Mouse (Mus musculus) hindbrain, embryonic 14.5 days (tissue): ENCODE results near the gene Elavl2. TPM values are rescaled to one million over a fixed set of nuclear protein-coding genes. Genes with fewer than 3 reads are reported as not detected.

Experiments used
- ATAC-seq: fragments of 200-750 bp; cut with Nextera tagmentation; 2 replicates; pipeline ENCODE4 v1.8.0; 2017; ENCODE audit warnings: moderate number of reproducible peaks, mild to moderate bottlenecking, moderate TSS enrichment, moderate library complexity; ENCODE audit not compliant: low FRiP score
- DNase-seq: peaks from one replicate; pipeline ENCODE4 v3.0.0-alpha.2; 2015; ENCODE audit warnings: low spot score
- H3K27ac ChIP-seq: fragments of 300-500 bp; sonication (generic); 2 replicates; pipeline ENCODE4 v1.5.1; 2014; ENCODE audit warnings: mild to moderate bottlenecking, moderate library complexity
- H3K27me3 ChIP-seq: fragments of 300-500 bp; sonication (generic); 2 replicates; pipeline ENCODE4 v1.6.1; 2014; ENCODE audit warnings: mild to moderate bottlenecking, low read length, mixed read lengths; ENCODE audit not compliant: control insufficient read depth, insufficient read depth
- H3K36me3 ChIP-seq: fragments of 300-500 bp; sonication (generic); replicated peaks from 2 replicates; pipeline ENCODE4 v1.6.1; 2014; ENCODE audit not compliant: control insufficient read depth, insufficient read depth
- H3K4me1 ChIP-seq: fragments of 300-500 bp; sonication (generic); replicated peaks from 2 replicates; pipeline ENCODE4 v1.6.1; 2014; ENCODE audit warnings: antibody characterized with exemption, low read length, mixed read lengths; ENCODE audit not compliant: control insufficient read depth, insufficient read depth
- H3K4me2 ChIP-seq: fragments of 300-500 bp; sonication (generic); replicated peaks from 2 replicates; pipeline ENCODE4 v1.6.1; 2014; ENCODE audit warnings: mild to moderate bottlenecking, moderate library complexity
- H3K4me3 ChIP-seq: fragments of 300-500 bp; sonication (generic); replicated peaks from 2 replicates; pipeline ENCODE4 v1.5.1; 2014; ENCODE audit warnings: mild to moderate bottlenecking, low read length
- H3K9ac ChIP-seq: fragments of 300-500 bp; sonication (generic); 2 replicates; pipeline ENCODE4 v1.6.1; 2014
- H3K9me3 ChIP-seq: fragments of 300-500 bp; sonication (generic); 2 replicates; pipeline ENCODE4 v1.6.1; 2016; ENCODE audit warnings: low read length; ENCODE audit not compliant: control insufficient read depth
- WGBS: fragments of 180-500 bp; shearing (Covaris S2); extraction: QIAGEN DNeasy Blood & Tissue Kit; methylation state at CpG from one replicate; pipeline ENCODE4 v1.1.7; 2014; 5-methylcytosine and 5-hydroxymethylcytosine counted together
- polyA plus RNA-seq: library from polyadenylated mRNA; unstranded; fragments of >200 nt; fragmentation: Nextera tagmentation; extraction: Ambion mirVana; gene quantifications from 2 replicates; pipeline ENCODE4 v1.2.1, GENCODE M21; 2014

Gene Elavl2
- polyA plus RNA-seq, 1 experiment from 2014 or later, result 172 TPM

DNA sequence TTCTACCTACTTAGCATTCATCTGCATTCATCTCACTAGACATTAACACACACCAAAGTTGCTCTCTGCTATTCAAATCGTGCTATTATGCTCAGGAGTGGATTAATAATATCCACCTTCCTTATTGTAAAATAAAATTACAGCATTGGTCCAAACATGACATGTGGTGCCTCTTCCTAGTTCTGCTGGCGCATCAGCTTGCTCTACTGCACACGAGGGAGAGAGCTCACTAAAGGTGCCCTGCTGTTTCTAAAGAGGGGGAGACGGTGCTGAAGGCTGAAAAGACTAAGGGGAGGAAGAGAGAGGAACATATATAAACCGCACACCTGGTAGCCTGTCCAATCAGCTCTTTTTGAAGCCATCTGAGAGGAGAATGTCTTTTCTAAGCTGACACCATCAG is 38.1 kb downstream of the Elavl2 start:
- DNase-seq (no peak), ATAC-seq (no peak)
- H3K4me1 ChIP-seq, result peaks cover 18% of the 10 kb centered on the region; the same call in 1 of the 2 replicates
- WGBS, result 39% methylated on average over 5 of the region's 5 CpGs
- H3K36me3 ChIP-seq, result peaks cover 23% of the 10 kb centered on the region; the same call in 1 of the 2 replicates
- H3K9ac ChIP-seq, result no peak overlapping the region
- no peaks in the 10 kb centered on the region for H3K27me3 ChIP-seq
- H3K9me3 ChIP-seq, result no peaks in the 10 kb centered on the region
- no peak overlapping the region for H3K4me2 ChIP-seq
- no peak overlapping the region for H3K27ac ChIP-seq
- H3K4me3 ChIP-seq, result no peak overlapping the region

DNA sequence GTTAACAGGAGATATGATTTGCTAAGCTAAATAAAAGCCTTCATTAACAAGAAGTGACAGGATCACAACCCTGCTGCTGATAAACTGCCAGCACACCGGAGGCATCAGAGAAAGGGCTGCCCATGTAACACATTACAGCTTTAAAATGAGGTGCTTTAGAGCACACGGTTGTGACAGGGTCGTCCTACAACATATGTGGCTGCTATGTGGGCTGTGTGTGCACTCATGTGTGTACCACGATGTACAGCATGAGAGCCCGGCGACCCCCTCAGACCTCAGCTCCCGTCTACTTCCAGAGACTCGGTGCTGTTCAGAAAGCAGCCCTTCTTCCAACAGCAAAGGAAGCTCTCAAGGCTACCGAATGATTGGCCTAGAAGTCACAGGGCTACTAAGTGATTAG is 47.4 kb downstream of the Elavl2 start:
- peaks cover 15% of the 10 kb centered on the region; the same call in 1 of the 2 replicates for H3K36me3 ChIP-seq
- H3K9ac ChIP-seq, result no peak overlapping the region
- H3K4me3 ChIP-seq, result no peak overlapping the region
- H3K27ac ChIP-seq, result no peak overlapping the region
- DNase-seq, result no peak
- ATAC-seq, result no peak
- no peaks in the 10 kb centered on the region for H3K27me3 ChIP-seq
- 65% methylated on average over 9 of the region's 9 CpGs for WGBS
- no peaks in the 10 kb centered on the region for H3K9me3 ChIP-seq
- no peak overlapping the region for H3K4me2 ChIP-seq
- H3K4me1 ChIP-seq, result peaks cover 6% of the 10 kb centered on the region; the same call in 1 of the 2 replicates

DNA sequence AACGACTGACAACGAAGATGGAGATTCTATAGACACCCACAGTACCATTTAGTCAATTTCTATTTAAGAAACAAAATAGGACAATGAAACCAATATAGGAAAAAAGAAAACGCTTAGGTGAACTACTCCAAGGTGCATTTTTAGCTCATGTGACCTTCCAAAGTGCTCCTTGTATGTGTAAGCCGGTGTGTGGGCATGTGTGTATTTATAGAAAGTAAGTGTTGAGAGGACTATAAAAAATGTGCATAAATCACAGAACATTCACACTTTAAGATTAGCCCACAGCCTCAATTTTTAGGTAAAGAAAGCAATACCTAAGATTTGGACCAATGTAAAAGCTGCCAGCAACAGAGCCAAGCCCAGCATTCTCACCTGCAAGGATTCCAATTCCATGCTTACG is 51.0 kb downstream of the Elavl2 start:
- no peak overlapping the region for H3K4me2 ChIP-seq
- ATAC-seq, result no peak
- no peak for DNase-seq
- H3K9ac ChIP-seq, result no peak overlapping the region
- no peak overlapping the region for H3K27ac ChIP-seq
- H3K4me3 ChIP-seq, result no peak overlapping the region
- peaks cover 10% of the 10 kb centered on the region; the same call in 1 of the 2 replicates for H3K4me1 ChIP-seq
- peaks cover 6% of the 10 kb centered on the region; the same call in 1 of the 2 replicates for H3K36me3 ChIP-seq
- H3K9me3 ChIP-seq, result no peaks in the 10 kb centered on the region
- 89% methylated on average over 5 of the region's 5 CpGs for WGBS
- H3K27me3 ChIP-seq, result no peaks in the 10 kb centered on the region

DNA sequence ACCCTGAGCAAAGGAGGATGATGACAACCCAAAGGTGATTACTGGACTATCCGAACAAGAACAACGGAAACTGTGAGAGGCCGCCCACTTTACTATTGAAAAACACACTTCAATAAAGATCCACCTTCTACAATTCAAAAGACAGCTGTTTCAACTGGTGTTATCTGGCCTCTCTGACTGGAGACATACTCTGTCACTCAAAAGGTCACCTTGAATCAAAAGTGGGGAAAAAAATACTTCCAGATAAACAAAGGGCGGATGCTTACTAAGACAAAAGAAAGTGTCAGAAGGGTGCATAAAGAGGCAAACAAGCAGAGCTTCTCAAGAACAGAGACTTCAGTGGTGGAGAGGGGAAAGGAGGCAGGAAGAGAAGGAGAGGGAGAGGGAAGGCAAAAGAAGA is 66.4 kb downstream of the Elavl2 start:
- H3K27me3 ChIP-seq, result no peaks in the 10 kb centered on the region
- ATAC-seq (no peak), DNase-seq (no peak)
- no peaks in the 10 kb centered on the region for H3K36me3 ChIP-seq
- H3K9me3 ChIP-seq, result no peaks in the 10 kb centered on the region
- no peak overlapping the region for H3K27ac ChIP-seq
- no peak overlapping the region for H3K4me3 ChIP-seq
- no peak overlapping the region for H3K4me2 ChIP-seq
- peaks cover 4% of the 10 kb centered on the region; the same call in 1 of the 2 replicates for H3K4me1 ChIP-seq
- H3K9ac ChIP-seq, result no peak overlapping the region
- 81% methylated on average over 4 of the region's 4 CpGs for WGBS

DNA sequence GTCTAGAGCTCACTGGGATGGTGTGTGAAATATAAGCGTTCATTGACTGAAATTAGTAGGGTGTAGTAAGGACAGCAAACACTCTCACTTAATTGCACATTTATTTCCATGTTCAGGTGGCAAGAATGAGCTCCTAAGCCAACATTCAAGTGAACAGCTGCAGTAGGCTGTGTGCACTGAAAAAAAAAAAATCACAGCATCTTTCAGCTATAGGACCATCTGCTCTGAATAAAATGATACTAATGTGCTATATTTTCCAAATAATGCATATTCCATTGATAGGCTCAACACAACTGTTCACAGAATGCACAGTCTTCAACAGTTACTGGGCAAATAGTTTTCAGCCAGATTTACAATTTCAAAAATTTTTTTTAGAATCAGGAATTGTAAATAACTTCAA is 89.8 kb downstream of the Elavl2 start:
- Histone ChIP-seq H3K4me2 (no peak overlapping the region), H3K9me3 (no peaks in the 10 kb centered on the region), H3K36me3 (peaks cover 16% of the 10 kb centered on the region; the same call in 1 of the 2 replicates), H3K4me3 (no peak overlapping the region), H3K9ac (no peak overlapping the region), H3K27ac (no peak overlapping the region), H3K27me3 (no peaks in the 10 kb centered on the region), H3K4me1 (peaks cover 15% of the 10 kb centered on the region; the same call in 1 of the 2 replicates)
- 90% methylated on average over 1 of the region's 1 CpGs for WGBS
- no peak for DNase-seq
- no peak for ATAC-seq

DNA sequence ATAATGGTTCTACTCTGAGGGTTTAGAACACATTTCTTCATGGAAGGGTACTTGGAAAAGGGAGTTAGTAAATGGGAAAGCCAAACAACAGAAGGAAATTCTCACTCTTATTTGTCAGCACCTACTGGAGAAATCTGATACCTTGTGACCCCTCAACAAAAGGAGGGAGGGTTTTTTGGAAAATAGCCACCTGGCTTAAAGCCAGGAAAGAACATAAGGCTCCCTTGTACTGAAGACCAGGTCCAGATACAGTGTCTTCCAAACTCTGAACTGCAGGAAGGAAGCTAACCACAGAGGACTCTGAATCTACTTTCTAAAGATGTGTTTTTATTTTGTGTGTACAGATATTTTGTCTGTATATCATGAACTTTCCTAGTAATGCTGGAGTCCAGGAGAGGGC is 102.9 kb downstream of the Elavl2 start:
- ATAC-seq, result no peak
- H3K9me3 ChIP-seq, result no peaks in the 10 kb centered on the region
- no peak for DNase-seq
- H3K27me3 ChIP-seq, result no peaks in the 10 kb centered on the region
- H3K36me3 ChIP-seq, result peaks cover 16% of the 10 kb centered on the region
- no peak overlapping the region for H3K9ac ChIP-seq
- no peak overlapping the region for H3K4me3 ChIP-seq
- no peaks in the 10 kb centered on the region for H3K4me1 ChIP-seq
- no peak overlapping the region for H3K4me2 ChIP-seq
- no peak overlapping the region for H3K27ac ChIP-seq

DNA sequence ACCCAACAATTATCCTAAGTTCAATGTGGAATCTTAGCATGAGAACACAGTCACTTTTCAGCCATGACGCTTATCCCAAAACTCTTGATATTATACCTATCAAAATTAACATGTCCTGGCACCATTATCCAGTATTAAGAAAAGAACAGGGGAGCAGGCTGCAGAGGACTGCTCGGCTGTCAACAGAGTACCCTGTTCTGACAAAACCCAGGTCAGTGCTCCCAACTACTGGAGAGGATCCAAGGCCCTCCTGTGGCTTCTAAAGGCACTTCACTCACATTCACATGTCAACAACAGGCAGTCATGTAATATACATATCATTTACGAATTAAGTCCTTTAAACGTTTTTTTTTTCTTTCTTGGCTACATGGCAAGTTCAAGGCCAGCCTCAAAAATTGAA is 105.3 kb downstream of the Elavl2 start:
- WGBS, result 82% methylated on average over 4 of the region's 4 CpGs
- Histone ChIP-seq H3K4me2 (no peak overlapping the region), H3K4me1 (no peaks in the 10 kb centered on the region; the same call in 1 of the 2 replicates), H3K27me3 (no peaks in the 10 kb centered on the region), H3K27ac (no peak overlapping the region), H3K4me3 (no peak overlapping the region), H3K9me3 (no peaks in the 10 kb centered on the region), H3K36me3 (peaks cover 16% of the 10 kb centered on the region), H3K9ac (no peak overlapping the region)
- no peak for ATAC-seq
- DNase-seq, result no peak

DNA sequence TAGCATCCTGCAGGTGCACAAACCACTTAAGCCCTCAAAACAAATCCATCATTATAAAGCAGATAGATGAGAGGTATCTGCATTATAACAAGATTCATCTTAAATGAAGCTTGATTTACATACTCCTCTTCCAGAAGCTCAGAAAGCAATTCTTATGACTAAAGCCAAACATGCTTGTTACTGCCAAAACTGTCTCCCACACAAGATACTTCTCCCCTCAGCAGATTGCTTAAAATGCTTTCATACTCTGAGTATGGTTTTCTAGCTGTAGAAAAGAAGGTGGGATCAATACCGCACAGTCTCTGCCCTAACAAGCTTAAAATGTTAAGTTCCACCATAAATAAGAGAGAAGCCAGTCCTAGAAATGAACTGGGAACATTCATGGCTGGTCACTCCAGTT is 109.1 kb downstream of the Elavl2 start:
- Histone ChIP-seq H3K36me3 (no peaks in the 10 kb centered on the region), H3K4me2 (no peak overlapping the region), H3K27me3 (no peaks in the 10 kb centered on the region), H3K9ac (no peak overlapping the region), H3K4me1 (peaks cover 5% of the 10 kb centered on the region; the same call in 1 of the 2 replicates), H3K9me3 (no peaks in the 10 kb centered on the region), H3K27ac (no peak overlapping the region), H3K4me3 (no peak overlapping the region)
- ATAC-seq (no peak), DNase-seq (no peak)
- 86% methylated on average over 1 of the region's 1 CpGs for WGBS

DNA sequence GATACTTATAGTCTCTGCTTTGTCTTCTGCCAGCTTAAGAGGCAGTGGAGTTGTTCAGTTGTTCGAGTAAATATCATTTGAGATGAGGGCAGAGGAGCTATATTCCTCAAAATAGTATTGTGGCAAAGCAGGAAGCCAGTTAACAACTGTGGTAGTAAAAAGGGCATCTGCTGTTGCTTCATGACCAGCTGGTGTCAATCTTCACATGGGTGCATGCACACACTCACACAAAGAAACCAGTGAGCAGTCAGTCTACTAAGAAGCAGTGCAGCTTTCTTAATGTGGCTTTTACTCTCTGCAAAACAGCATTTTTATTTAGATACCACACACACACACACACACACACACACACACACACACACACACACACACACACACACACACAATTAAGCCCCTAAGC is 110.2 kb downstream of the Elavl2 start:
- Histone ChIP-seq H3K9ac (no peak overlapping the region), H3K4me1 (peaks cover 5% of the 10 kb centered on the region; the same call in 1 of the 2 replicates), H3K4me2 (no peak overlapping the region), H3K36me3 (no peaks in the 10 kb centered on the region), H3K9me3 (no peaks in the 10 kb centered on the region), H3K27me3 (no peaks in the 10 kb centered on the region), H3K27ac (no peak overlapping the region), H3K4me3 (no peak overlapping the region)
- no peak for ATAC-seq
- WGBS, result 90% methylated on average over 1 of the region's 1 CpGs
- DNase-seq, result no peak

DNA sequence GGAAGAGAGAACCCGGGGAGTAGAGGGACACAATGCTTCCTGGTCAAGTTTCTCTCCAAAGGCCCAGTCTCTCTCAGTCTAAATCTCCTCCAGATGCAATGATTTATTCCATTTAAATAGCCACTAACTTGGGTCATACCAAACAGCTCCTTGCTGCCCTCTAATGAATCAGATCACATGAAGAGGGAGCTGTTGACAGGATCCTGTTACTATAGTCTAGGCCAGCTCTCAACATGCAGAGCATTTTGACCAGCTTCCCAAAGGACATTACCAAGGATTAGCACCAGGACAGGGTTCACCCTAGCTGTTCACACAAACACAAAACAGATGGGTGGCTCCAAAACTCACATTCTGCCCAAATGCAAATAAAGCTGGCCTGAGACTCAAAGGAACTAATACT is 111.4 kb downstream of the Elavl2 start:
- H3K27me3 ChIP-seq, result no peaks in the 10 kb centered on the region
- no peak overlapping the region for H3K9ac ChIP-seq
- no peak for ATAC-seq
- WGBS, result 83% methylated on average over 1 of the region's 1 CpGs
- no peak overlapping the region for H3K27ac ChIP-seq
- no peaks in the 10 kb centered on the region for H3K9me3 ChIP-seq
- H3K4me2 ChIP-seq, result no peak overlapping the region
- H3K4me1 ChIP-seq, result peaks cover 5% of the 10 kb centered on the region; the same call in 1 of the 2 replicates
- no peak for DNase-seq
- H3K36me3 ChIP-seq, result no peaks in the 10 kb centered on the region
- no peak overlapping the region for H3K4me3 ChIP-seq
